Mouse (Mus musculus): Measurements from ENCODE around the gene Abca12.

- TF ChIP-seq CTCF (IDR thresholded peaks at IDR 0.05; ENCODE audit: low read depth) = no peak
- TF ChIP-seq EP300 (IDR thresholded peaks at IDR 0.05; ENCODE audit: low read depth) = no peak
Observed at GRCm38 (mm10) chr1:71394177-71394576, 20.5 kb downstream of the Abca12 start.
